Mouse (Mus musculus) liver, embryonic 13.5 days (tissue): Measurements from ENCODE around the gene Zfp758. TPM values are rescaled to one million over a fixed set of nuclear protein-coding genes. Genes with fewer than 3 reads are reported as not detected.
"Not testable (repeated sequence)": the region's sequence is repeated elsewhere in the genome, so short reads cannot be mapped to it uniquely, and the experiment has no call there.

Experiments used
- ATAC-seq: fragments of 200-750 bp; cut with Nextera tagmentation; 2 replicates; pipeline ENCODE4 v1.8.0; 2017; ENCODE audit warnings: low read depth, mild to moderate bottlenecking, moderate number of reproducible peaks, moderate library complexity
- DNase-seq: peaks from one replicate; pipeline ENCODE4 v3.0.0; 2022
- H3K27ac ChIP-seq: fragments of 300-500 bp; sonication (generic); 2 replicates; pipeline ENCODE4 v1.5.1; 2015; ENCODE audit warnings: moderate library complexity, mild to moderate bottlenecking, inconsistent platforms
- H3K27me3 ChIP-seq: fragments of 300-500 bp; sonication (generic); 2 replicates; pipeline ENCODE4 v1.6.1; 2015; ENCODE audit warnings: mild to moderate bottlenecking, inconsistent platforms
- H3K36me3 ChIP-seq: fragments of 300-500 bp; sonication (generic); 2 replicates; pipeline ENCODE4 v1.6.1; 2015; ENCODE audit warnings: mild to moderate bottlenecking, inconsistent platforms
- H3K4me1 ChIP-seq: fragments of 300-500 bp; sonication (generic); replicated peaks from 2 replicates; pipeline ENCODE4 v1.6.1; 2015; ENCODE audit warnings: inconsistent platforms
- H3K4me2 ChIP-seq: fragments of 300-500 bp; sonication (generic); 2 replicates; pipeline ENCODE4 v1.6.1; 2015; ENCODE audit warnings: inconsistent platforms, mild to moderate bottlenecking, moderate library complexity
- H3K4me3 ChIP-seq: fragments of 300-500 bp; sonication (generic); replicated peaks from 2 replicates; pipeline ENCODE4 v1.5.1; 2015; ENCODE audit warnings: mild to moderate bottlenecking, inconsistent platforms
- H3K9ac ChIP-seq: fragments of 300-500 bp; sonication (generic); 2 replicates; pipeline ENCODE4 v1.6.1; 2015; ENCODE audit warnings: mild to moderate bottlenecking, inconsistent platforms
- H3K9me3 ChIP-seq: fragments of 300-500 bp; sonication (generic); replicated peaks from 2 replicates; pipeline ENCODE4 v1.6.1; 2016; ENCODE audit warnings: inconsistent platforms
- WGBS: fragments of 180-500 bp; shearing (Covaris S2); methylation state at CpG from one replicate; pipeline ENCODE4 v1.1.7; 2015; ENCODE audit not compliant: insufficient replicate concordance; 5-methylcytosine and 5-hydroxymethylcytosine counted together
- polyA plus RNA-seq: library from polyadenylated mRNA; unstranded; fragments of >200 nt; fragmentation: Nextera tagmentation; extraction: Ambion mirVana; gene quantifications from 2 replicates; pipeline ENCODE4 v1.2.1, GENCODE M21; 2015

The Zfp758 gene
- polyA plus RNA-seq = 4.1 and 5.7 TPM in 2 replicates

DNA sequence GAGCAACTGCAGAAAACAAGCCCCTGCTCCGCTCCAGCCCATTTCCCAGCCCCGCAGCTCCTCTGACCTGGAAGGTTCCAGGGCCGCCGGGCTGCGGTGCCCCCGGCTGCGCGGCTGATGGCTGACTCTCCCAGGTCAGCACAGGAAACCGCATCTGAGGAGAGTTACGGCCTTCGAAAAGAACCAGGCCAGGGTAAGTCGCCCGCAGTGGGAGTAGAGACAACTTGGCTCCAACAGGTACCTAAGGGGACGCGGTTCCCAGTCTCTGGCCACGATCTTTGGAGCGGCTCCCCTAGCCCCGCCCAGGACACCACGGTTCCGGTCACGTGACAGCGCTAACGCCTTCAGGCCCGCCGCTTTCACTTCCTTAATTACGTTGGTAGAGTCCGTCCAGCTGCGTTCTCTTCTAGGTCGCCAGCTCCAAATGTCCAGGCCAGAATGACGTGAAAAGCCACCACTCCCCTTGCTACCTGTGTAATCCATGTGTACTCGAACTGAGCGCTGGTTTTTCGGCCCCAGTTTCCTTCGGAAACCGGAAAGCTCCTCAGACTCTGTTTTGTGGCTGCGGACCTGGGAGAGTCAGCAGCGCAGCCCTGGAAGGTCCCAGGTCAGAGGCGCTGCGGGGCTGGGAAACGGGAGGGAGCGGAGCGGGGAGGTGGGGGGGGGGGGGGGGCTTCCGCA is at the start of gene Zfp758, which contains the start of gene Zfp944:
Zfp758 (plus strand) TSS at position 353 of the 681 bp plus-strand sequence.
Zfp944 (minus strand) TSS at position 300 of the 681 bp plus-strand sequence.
- peak within 1 kb of the TSS; percentile 79 for H3K9ac ChIP-seq
- H3K4me3 ChIP-seq = peak within 1 kb of the TSS; percentile 69
- peak; percentile 61 for DNase-seq
- H3K36me3 ChIP-seq = peaks cover 17% of the 10 kb centered on the region
- WGBS = 0% methylated on average over 32 of the region's 43 CpGs
- peak; percentile 99 for ATAC-seq
- not testable (repeated sequence) for H3K27me3 ChIP-seq, H3K9me3 ChIP-seq
- H3K4me1 ChIP-seq = peaks cover 19% of the 10 kb centered on the region
- H3K27ac ChIP-seq = peak within 1 kb of the TSS; percentile 85
- peak within 1 kb of the TSS; percentile 76 for H3K4me2 ChIP-seq

DNA sequence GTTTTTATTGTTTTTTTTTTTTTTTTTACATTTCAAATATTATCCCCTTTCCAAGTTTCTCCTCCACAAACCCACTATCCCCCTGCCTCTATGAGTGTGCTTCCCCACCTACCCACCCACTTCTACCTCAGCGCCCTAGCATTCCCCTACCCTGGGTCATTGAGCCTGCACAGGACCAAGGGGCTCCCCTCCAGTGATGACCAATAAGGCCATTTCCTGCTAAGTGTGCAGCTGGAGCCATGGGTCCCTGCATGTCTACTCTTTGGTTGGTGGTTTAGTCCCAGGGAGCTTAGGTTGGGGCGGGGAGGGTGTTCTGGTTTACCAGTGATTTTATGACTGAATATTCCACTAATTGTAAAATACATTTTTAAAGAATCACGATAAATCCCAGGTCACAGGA is 47.0 kb upstream of the Zfp758 start:
- not testable (repeated sequence) for H3K36me3 ChIP-seq, H3K27me3 ChIP-seq, H3K4me1 ChIP-seq, DNase-seq, H3K9me3 ChIP-seq
- H3K9ac ChIP-seq = peak overlapping the region; percentile 81
- ATAC-seq = peak; percentile 61
- H3K4me2 ChIP-seq = peak overlapping the region; percentile 65
- peak overlapping the region; percentile 79 for H3K27ac ChIP-seq
- WGBS = 1% methylated on average over 3 of the region's 3 CpGs
- peak overlapping the region; percentile 72 for H3K4me3 ChIP-seq

DNA sequence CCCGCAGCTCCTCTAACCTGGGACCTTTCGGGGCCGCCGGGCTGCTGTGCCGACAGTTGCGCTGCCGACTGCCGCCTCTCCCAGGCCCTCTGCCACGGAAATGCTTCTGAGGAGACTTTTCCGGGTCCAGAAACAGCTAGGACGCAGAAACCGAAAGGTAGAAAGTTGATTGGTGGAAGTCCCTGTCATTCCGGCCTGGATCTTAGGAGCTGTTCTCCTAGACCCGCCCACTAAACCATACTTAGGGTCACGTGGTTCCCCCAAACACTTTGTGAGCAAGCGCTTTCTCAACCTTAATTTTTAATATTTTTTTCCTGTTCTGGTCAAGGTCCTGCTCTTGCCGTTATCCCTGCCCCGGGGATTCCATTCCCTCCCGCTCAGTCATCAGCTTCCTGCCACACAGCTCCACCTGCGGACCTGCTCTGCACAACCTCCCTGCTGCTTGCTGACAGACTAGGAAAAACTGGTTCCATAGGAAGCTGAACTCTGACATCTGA is 46.5 kb upstream of the Zfp758 start, which contains the start of gene CT030661.1:
CT030661.1 (minus strand) TSS at position 108 of the 497 bp plus-strand sequence.
- not testable (repeated sequence) for H3K4me1 ChIP-seq, H3K36me3 ChIP-seq, H3K27me3 ChIP-seq, H3K9me3 ChIP-seq
- ATAC-seq (peak; percentile 99), DNase-seq (peak; percentile 86)
- Histone ChIP-seq H3K4me2 (peak within 1 kb of the TSS; percentile 65), H3K9ac (peak within 1 kb of the TSS; percentile 81), H3K4me3 (peak within 1 kb of the TSS; percentile 72), H3K27ac (peak within 1 kb of the TSS; percentile 79)
- under 1% methylated on average over 20 of the region's 20 CpGs for WGBS

DNA sequence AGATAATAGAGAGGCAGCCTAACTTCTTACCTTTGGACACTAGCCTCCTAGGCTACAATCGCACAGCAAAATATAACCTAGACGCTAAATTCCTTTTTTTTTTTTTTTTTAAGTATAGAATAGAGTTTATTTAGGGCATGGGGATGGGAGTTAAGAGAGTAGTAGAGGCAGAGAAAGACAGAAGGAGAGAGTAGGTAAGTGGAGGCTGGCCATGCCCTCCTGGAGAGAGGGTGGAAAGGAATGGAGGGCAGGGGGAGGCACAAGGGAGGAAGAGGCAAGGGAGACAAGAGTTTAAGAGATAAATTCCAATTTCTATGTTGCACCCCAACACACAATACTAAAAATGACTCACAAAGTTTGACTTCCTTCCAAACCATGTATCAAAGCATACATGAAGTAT is 46.0 kb upstream of the Zfp758 start:
- not testable (repeated sequence) for H3K4me1 ChIP-seq, DNase-seq, H3K9me3 ChIP-seq, H3K36me3 ChIP-seq, H3K27me3 ChIP-seq, ATAC-seq
- peak overlapping the region; percentile 41; the same call in 1 of the 2 replicates for H3K27ac ChIP-seq
- WGBS = 13% methylated on average over 2 of the region's 2 CpGs
- peak overlapping the region; percentile 65 for H3K4me2 ChIP-seq
- peak overlapping the region; percentile 81 for H3K9ac ChIP-seq
- peak overlapping the region; percentile 72 for H3K4me3 ChIP-seq

DNA sequence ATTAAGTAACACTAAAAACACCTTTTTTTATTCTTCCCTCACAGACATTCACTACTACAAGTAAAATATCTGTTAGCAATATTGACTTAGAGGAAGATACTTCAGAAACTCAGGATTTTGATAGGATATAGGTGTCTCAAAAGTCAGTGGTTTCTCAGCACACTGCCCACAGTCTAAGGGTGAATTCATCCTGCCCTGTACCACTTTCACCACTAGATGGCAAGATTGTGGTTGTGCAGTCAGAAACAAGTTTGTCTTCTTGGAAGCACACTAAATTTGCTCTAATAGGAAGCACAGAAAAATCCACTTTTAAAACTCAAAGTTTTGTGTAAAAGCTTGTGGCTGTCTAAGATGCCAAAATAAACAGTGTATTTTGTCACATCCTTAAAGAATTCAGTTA is 8.5 kb upstream of the Zfp758 start:
- Histone ChIP-seq H3K27ac (no peak overlapping the region), H3K9ac (no peak overlapping the region), H3K9me3 (no peaks in the 10 kb centered on the region), H3K4me3 (no peak overlapping the region), H3K4me2 (no peak overlapping the region), H3K27me3 (no peaks in the 10 kb centered on the region), H3K4me1 (no peaks in the 10 kb centered on the region), H3K36me3 (peaks cover 9% of the 10 kb centered on the region; the same call in 1 of the 2 replicates)
- DNase-seq (peak; percentile 12), ATAC-seq (no peak)

DNA sequence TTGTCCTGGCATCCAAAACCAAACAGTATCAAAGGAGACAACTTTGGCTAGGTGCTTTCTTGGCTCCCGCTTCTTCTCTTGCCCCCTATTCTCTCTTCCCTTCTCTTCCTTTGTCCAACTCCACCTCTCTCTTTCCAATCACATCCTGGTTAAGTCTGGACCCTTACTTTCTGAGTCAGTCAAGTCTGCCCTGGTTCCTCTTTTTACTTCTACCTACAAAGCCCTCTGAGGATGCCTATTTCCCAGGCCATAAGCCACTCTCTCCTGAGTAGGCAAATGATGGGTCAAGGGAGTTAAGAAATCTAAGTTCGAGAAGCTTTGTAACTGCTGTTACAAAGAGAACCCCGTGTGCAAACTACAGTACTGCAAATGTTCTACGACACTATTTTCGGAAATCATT is 681 bp upstream of the Zfp758 start:
- ATAC-seq = no peak

DNA sequence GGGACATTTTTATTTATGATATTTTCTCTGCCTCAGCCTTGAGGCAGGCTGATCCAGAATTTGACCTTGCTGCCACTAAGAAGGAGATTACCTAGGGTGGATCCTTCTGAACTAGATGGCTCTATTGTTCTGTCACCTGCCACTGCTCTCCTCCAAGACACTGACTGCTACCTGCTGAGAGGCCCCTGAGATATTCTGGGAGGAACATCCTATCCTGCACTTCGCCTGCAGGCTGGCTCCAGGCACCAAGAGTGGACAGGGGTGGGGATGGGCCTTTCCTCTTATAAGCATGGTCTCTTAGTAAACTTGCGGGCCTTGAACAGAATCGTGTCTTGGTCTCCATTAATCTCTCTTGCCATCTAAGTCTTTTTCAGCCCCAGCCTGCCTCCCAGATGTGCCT is 2.6 kb downstream of the Zfp758 start:
- ATAC-seq (no peak), DNase-seq (no peak)
- Histone ChIP-seq H3K36me3 (peaks cover 20% of the 10 kb centered on the region), H3K4me3 (no peak overlapping the region), H3K9ac (no peak overlapping the region), H3K4me2 (no peak overlapping the region), H3K9me3 (no peaks in the 10 kb centered on the region; the same call in 1 of the 2 replicates), H3K27me3 (no peaks in the 10 kb centered on the region), H3K27ac (no peak overlapping the region), H3K4me1 (peaks cover 19% of the 10 kb centered on the region)
- 86% methylated on average over 3 of the region's 3 CpGs for WGBS

More for the DNA sequence above, 681 bp upstream of the Zfp758 start:
- Histone ChIP-seq H3K27ac (peak overlapping the region; percentile 63; the same call in 1 of the 2 replicates), H3K4me2 (peak overlapping the region; percentile 76), H3K36me3 (peaks cover 17% of the 10 kb centered on the region), H3K4me3 (peak overlapping the region; percentile 69), H3K9ac (peak overlapping the region; percentile 79), H3K4me1 (peaks cover 19% of the 10 kb centered on the region), H3K27me3 (no peaks in the 10 kb centered on the region), H3K9me3 (no peaks in the 10 kb centered on the region; the same call in 1 of the 2 replicates)
- no peak for DNase-seq
- 20% methylated on average over 5 of the region's 5 CpGs for WGBS

DNA sequence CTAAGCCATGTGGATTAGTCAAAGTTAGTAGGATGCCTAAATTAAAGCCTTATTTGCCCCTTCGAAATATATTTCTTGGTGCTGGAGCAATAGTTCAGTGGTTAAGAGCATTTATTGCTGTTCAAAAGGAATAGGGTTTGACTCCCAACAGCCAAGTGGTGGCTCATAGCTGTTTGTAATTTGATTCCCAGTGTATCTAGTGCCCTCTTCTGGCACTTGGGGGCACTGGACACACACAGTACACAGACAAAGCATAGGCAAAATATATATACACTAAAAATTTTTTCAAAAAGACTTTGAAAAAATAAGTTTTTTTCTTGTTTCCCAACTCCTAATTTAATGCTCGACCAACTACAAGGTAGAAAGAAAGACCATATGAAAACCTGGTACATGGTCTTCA is 49.5 kb downstream of the Zfp758 start:
- H3K27me3 ChIP-seq = no peaks in the 10 kb centered on the region
- H3K4me3 ChIP-seq = no peak overlapping the region
- H3K4me2 ChIP-seq = no peak overlapping the region
- WGBS = 36% methylated on average over 2 of the region's 2 CpGs
- no peak overlapping the region for H3K9ac ChIP-seq
- no peaks in the 10 kb centered on the region for H3K9me3 ChIP-seq
- no peak overlapping the region for H3K27ac ChIP-seq
- H3K36me3 ChIP-seq = no peaks in the 10 kb centered on the region
- H3K4me1 ChIP-seq = no peaks in the 10 kb centered on the region
- ATAC-seq (no peak), DNase-seq (no peak)

DNA sequence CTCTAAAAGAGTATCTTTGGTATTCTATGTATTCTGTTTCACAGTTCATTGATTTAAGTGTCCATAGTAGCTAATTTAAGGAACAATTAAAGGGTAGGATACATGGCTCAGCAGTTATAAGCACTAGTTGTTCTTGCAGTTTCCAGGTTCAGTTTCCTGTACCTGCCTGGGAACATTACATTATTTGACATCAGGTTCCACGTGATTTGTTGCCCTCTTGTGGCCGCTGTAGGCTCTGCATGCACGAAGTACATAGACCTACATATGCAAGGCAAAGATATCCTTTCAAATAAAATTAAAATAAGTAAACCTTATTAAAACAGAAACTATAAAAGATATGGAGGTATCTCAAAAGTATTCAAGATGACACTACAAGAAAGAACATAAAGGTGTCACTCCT is 56.3 kb downstream of the Zfp758 start:
- under 1% methylated on average over 3 of the region's 3 CpGs for whole genome bisulfite sequencing
- ATAC-seq = no peak
- H3K4me2 ChIP-seq = no peak overlapping the region

DNA sequence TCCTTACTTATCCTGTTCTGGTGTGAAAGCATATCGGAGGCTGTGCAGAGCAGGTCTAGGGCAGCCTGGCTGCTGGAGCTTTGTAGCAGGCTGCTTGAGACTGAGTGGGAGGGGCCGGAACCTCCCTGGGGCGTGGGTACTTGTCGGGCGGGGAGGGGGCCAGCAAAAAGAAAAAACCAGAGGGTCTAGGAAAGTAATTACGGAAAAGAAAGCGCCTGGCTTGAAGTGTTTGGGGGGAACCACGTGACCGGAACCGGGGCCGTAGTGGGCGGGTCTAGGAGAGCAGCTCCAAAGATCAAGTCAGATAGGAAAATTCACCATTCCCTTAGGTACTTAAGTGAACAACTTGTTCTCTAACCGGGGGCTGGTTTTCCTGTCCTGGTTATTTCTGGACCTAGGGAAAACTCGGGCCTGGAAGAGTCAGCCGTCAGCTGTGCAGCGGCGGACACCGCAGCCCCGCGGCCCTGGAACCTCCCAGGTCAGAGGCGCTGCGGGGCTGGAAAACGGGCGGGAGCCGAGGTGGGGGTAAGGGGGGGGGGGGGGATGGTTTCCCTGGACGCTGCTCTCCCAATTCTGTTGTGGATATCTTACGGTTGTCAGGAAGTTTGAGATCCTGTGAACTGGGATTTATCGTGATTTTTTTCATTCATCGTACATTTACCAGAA is 62.8 kb downstream of the Zfp758 start, which contains the start of gene Zfp946:
Zfp946 (plus strand) TSS at position 271 of the 666 bp plus-strand sequence.
- peak within 1 kb of the TSS; percentile 50; the same call in 1 of the 2 replicates for H3K27ac ChIP-seq
- no peaks in the 10 kb centered on the region; the same call in 1 of the 2 replicates for H3K27me3 ChIP-seq
- ATAC-seq (peak; percentile 96), DNase-seq (peak; percentile 72)
- H3K4me3 ChIP-seq = peak within 1 kb of the TSS; percentile 68
- WGBS = under 1% methylated on average over 29 of the region's 29 CpGs
- H3K36me3 ChIP-seq = no peaks in the 10 kb centered on the region
- H3K9ac ChIP-seq = peak within 1 kb of the TSS; percentile 70
- H3K4me1 ChIP-seq = peaks cover 6% of the 10 kb centered on the region
- H3K9me3 ChIP-seq = no peaks in the 10 kb centered on the region
- peak within 1 kb of the TSS; percentile 71 for H3K4me2 ChIP-seq

More for the DNA sequence above, 56.3 kb downstream of the Zfp758 start:
- no peaks in the 10 kb centered on the region; the same call in 1 of the 2 replicates for H3K27me3 ChIP-seq
- H3K9me3 ChIP-seq = no peaks in the 10 kb centered on the region
- peak; percentile 5 for DNase-seq
- no peak overlapping the region for H3K9ac ChIP-seq
- H3K36me3 ChIP-seq = no peaks in the 10 kb centered on the region
- no peak overlapping the region for H3K4me3 ChIP-seq
- no peaks in the 10 kb centered on the region for H3K4me1 ChIP-seq
- H3K27ac ChIP-seq = no peak overlapping the region

DNA sequence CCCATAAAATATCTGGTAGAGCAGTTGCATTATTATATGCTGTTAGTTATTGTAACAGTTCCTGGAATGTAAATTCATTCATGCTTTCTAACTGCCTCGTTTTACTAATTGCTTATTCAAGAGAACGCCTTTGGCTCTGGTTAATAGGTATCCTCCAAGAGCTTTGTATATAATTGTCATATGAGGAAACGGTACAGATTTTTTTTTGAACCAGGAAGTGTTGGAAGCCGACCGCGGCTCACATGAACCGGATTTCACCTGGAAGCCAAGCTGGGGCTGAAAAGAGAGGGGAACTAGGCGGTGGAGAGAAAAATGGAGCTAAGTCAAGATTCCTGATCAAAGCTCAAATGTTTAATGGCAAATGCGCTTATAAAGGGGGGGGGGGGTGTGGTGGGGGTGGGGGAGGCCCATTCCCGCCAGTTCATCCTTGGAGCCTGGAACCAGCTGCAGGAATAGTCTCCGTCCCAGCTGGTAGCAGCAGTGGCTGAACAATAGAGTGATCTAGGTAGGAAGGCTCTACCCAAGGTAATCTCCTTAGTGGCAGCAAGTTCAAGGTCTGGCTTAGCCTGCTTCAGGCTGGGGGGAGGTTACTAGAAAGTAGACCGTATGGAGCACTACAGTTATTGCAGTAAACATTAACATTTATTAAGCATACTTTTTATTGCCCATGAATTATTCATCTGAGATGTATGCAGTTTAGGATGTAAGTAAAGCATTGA is 63.5 kb downstream of the Zfp758 start:
- Histone ChIP-seq H3K27me3 (no peaks in the 10 kb centered on the region; the same call in 1 of the 2 replicates), H3K4me1 (peaks cover 6% of the 10 kb centered on the region), H3K9ac (peak overlapping the region; percentile 8; the same call in 1 of the 2 replicates), H3K4me3 (peak overlapping the region; percentile 68), H3K9me3 (no peaks in the 10 kb centered on the region), H3K36me3 (no peaks in the 10 kb centered on the region), H3K27ac (no peak overlapping the region), H3K4me2 (peak overlapping the region; percentile 71)
- ATAC-seq (no peak), DNase-seq (no peak)
- WGBS = 13% methylated on average over 12 of the region's 12 CpGs
